Mouse (Mus musculus) ovary, postnatal 14 days (tissue): Measurements from ENCODE around the gene Pdcd1.
"Not testable (repeated sequence)": the region's sequence is repeated elsewhere in the genome, so short reads cannot be mapped to it uniquely, and the experiment has no call there.

Source experiments
- DNase-seq: peaks from one replicate; pipeline ENCODE4 v3.0.0; 2022; ENCODE audit warnings: low spot score

The Pdcd1 gene

GRCm38 (mm10) chr1:94052373-94052772 lies at the start of gene Pdcd1:
Pdcd1 (minus strand) TSS chr1:94052553.
- no peak for DNase-seq

- DNase-seq, result no peak
These were observed 39.4 kb upstream of the Pdcd1 start for GRCm38 (mm10) chr1:94091788-94092187.

GRCm38 (mm10) chr1:94086311-94086898 lies 34.1 kb upstream of the Pdcd1 start:
- DNase-seq, result no peak

GRCm38 (mm10) chr1:94085324-94086105 lies 33.2 kb upstream of the Pdcd1 start:
- no peak for DNase-seq

- no peak for DNase-seq
These were observed 29.4 kb upstream of the Pdcd1 start for GRCm38 (mm10) chr1:94081761-94082160.

GRCm38 (mm10) chr1:94081191-94081590 lies 28.8 kb upstream of the Pdcd1 start:
- no peak for DNase-seq

GRCm38 (mm10) chr1:94080718-94081117 lies 28.4 kb upstream of the Pdcd1 start:
- no peak for DNase-seq

- DNase-seq, result peak; percentile 79
These were observed 26.6 kb upstream of the Pdcd1 start for GRCm38 (mm10) chr1:94078835-94079440.

GRCm38 (mm10) chr1:94078314-94078713 lies 26.0 kb upstream of the Pdcd1 start:
- DNase-seq, result no peak

GRCm38 (mm10) chr1:94076702-94077101 lies 24.3 kb upstream of the Pdcd1 start:
- no peak for DNase-seq

GRCm38 (mm10) chr1:94074756-94075155 lies 22.4 kb upstream of the Pdcd1 start:
- no peak for DNase-seq

GRCm38 (mm10) chr1:94058281-94058680 lies 5.9 kb upstream of the Pdcd1 start:
- not testable (repeated sequence) for DNase-seq

GRCm38 (mm10) chr1:94057401-94057800 lies 5.0 kb upstream of the Pdcd1 start:
- DNase-seq, result no peak

- no peak for DNase-seq
These were observed 3.6 kb upstream of the Pdcd1 start for GRCm38 (mm10) chr1:94055966-94056365.

- DNase-seq, result no peak
These were observed 2.1 kb upstream of the Pdcd1 start for GRCm38 (mm10) chr1:94054481-94054880.

GRCm38 (mm10) chr1:94053530-94054216 lies 1.3 kb upstream of the Pdcd1 start:
- DNase-seq, result no peak

GRCm38 (mm10) chr1:94051104-94051503 lies 1.2 kb downstream of the Pdcd1 start:
- DNase-seq, result no peak

- no peak for DNase-seq
These were observed 5.8 kb downstream of the Pdcd1 start for GRCm38 (mm10) chr1:94046544-94046943.

GRCm38 (mm10) chr1:94045559-94045958 lies 6.8 kb downstream of the Pdcd1 start:
- DNase-seq, result no peak

GRCm38 (mm10) chr1:94040391-94040790 lies 12.0 kb downstream of the Pdcd1 start:
- DNase-seq, result no peak

- peak; percentile 69 for DNase-seq
These were observed 17.2 kb downstream of the Pdcd1 start for GRCm38 (mm10) chr1:94034984-94035743.

- no peak for DNase-seq
These were observed 19.2 kb downstream of the Pdcd1 start for GRCm38 (mm10) chr1:94033075-94033602.
